Mouse (Mus musculus) MEL (cell line): ENCODE measurements at regions not wholly inside any gene's neighbourhood (a gene's known extent, or its start where the extent isn't known, plus 50 kb on each side); places are given as distances from the start of the nearest gene placed in this dataset.

ENCODE experiments used
- DNase-seq: peaks from one replicate; pipeline ENCODE4 v3.0.0; 2011; ENCODE audit warnings: low read depth, low spot score
- H3K27ac ChIP-seq: 2 replicates; pipeline ENCODE4 v1.5.1; 2012; ENCODE audit warnings: low read depth, mild to moderate bottlenecking, control low read depth, low read length, moderate library complexity; ENCODE audit not compliant: control insufficient read depth
- H3K27me3 ChIP-seq, 2 experiments: fragments of 150-350 bp in 1 of 2; sonication (generic) in 1 of 2; 2 replicates each; pipeline ENCODE4 v1.6.1; 2012; ENCODE audit warnings: low read length in 2 of 2, mild to moderate bottlenecking in 2 of 2, improper control_type of control experiment in 1 of 2, moderate library complexity in 1 of 2; ENCODE audit not compliant: insufficient read depth in 2 of 2, control insufficient read depth in 1 of 2
- H3K36me3 ChIP-seq, 2 experiments: 2 replicates each; pipeline ENCODE4 v1.6.1; 2012 to 2014; ENCODE audit warnings: low read length in 2 of 2, improper control_type of control experiment in 1 of 2, inconsistent platforms in 1 of 2, mild to moderate bottlenecking in 1 of 2; ENCODE audit not compliant: insufficient read depth in 2 of 2, control insufficient read depth in 1 of 2
- H3K4me1 ChIP-seq, 2 experiments: fragments of 150-350 bp in 1 of 2; sonication (generic) in 1 of 2; 2 replicates each; pipeline ENCODE4 v1.6.1; 2012; ENCODE audit warnings: low read length in 2 of 2, improper control_type of control experiment in 1 of 2, mild to moderate bottlenecking in 1 of 2; ENCODE audit not compliant: insufficient read depth in 2 of 2, control insufficient read depth in 1 of 2
- H3K4me3 ChIP-seq, 2 experiments: fragments of 150-350 bp in 1 of 2; sonication (generic) in 1 of 2; 2 replicates each; pipeline ENCODE4 v1.5.1; 2012; ENCODE audit warnings: low read depth in 2 of 2, low read length in 2 of 2, mild to moderate bottlenecking in 2 of 2, moderate library complexity in 2 of 2, control low read depth in 1 of 2, improper control_type of control experiment in 1 of 2; ENCODE audit not compliant: control insufficient read depth in 1 of 2, insufficient read depth in 1 of 2
- H3K79me2 ChIP-seq: 2 replicates; pipeline ENCODE4 v1.6.1; 2012; ENCODE audit warnings: mild to moderate bottlenecking, low read length, moderate library complexity; ENCODE audit not compliant: control insufficient read depth, poor library complexity, insufficient read depth
- H3K9ac ChIP-seq: 2 replicates; pipeline ENCODE4 v1.6.1; 2012; ENCODE audit warnings: low read depth, mild to moderate bottlenecking, control low read depth, low read length, moderate library complexity; ENCODE audit not compliant: control insufficient read depth, poor library complexity, severe bottlenecking
- H3K9me3 ChIP-seq: fragments of 150-350 bp; sonication (generic); replicated peaks from 2 replicates; pipeline ENCODE4 v1.6.1; 2012; ENCODE audit warnings: mild to moderate bottlenecking, low read length, improper control_type of control experiment, moderate library complexity; ENCODE audit not compliant: insufficient read depth
- CHD1 ChIP-seq: IDR thresholded peaks from 2 replicates; pipeline ENCODE4 v1.6.1; 2012; ENCODE audit warnings: low read depth, mild to moderate bottlenecking, inconsistent platforms, low read length, improper control_type of control experiment
- CHD2 ChIP-seq: IDR thresholded peaks from 2 replicates; pipeline ENCODE4 v1.6.1; 2011; ENCODE audit warnings: low read length, improper control_type of control experiment
- E2F4 ChIP-seq: IDR thresholded peaks from 2 replicates; pipeline ENCODE4 v1.6.1; 2011; ENCODE audit warnings: low read depth, low read length, improper control_type of control experiment, borderline replicate concordance
- ELF1 ChIP-seq: IDR thresholded peaks from 2 replicates; pipeline ENCODE4 v1.6.1; 2014; ENCODE audit warnings: low read depth, mild to moderate bottlenecking, inconsistent platforms, low read length, improper control_type of control experiment, moderate library complexity
- EP300 ChIP-seq, 2 experiments: IDR thresholded peaks; 2 replicates each; pipeline ENCODE4 v1.6.1; 2011; ENCODE audit warnings: improper control_type of control experiment in 2 of 2, low read length in 2 of 2, low read depth in 1 of 2, mild to moderate bottlenecking in 1 of 2
- ETS1 ChIP-seq: IDR thresholded peaks from 2 replicates; pipeline ENCODE4 v1.6.1; 2012; ENCODE audit warnings: low read depth, mild to moderate bottlenecking, inconsistent platforms, low read length, improper control_type of control experiment, moderate library complexity
- GABPA ChIP-seq: IDR thresholded peaks from 2 replicates; pipeline ENCODE4 v1.6.1; 2012; ENCODE audit warnings: low read depth, mild to moderate bottlenecking, inconsistent platforms, low read length, improper control_type of control experiment, moderate library complexity
- HCFC1 ChIP-seq: IDR thresholded peaks from 2 replicates; pipeline ENCODE4 v1.6.1; 2012; ENCODE audit warnings: low read depth, mild to moderate bottlenecking, inconsistent platforms, low read length, improper control_type of control experiment, moderate library complexity
- KAT2A ChIP-seq: conservative IDR thresholded peaks from 2 replicates; pipeline ENCODE4 v1.6.1; 2012; ENCODE audit warnings: low read depth, low read length, improper control_type of control experiment, inconsistent platforms
- MAX ChIP-seq: IDR thresholded peaks from 2 replicates; pipeline ENCODE4 v1.6.1; 2011; ENCODE audit warnings: low read length, improper control_type of control experiment
- MYB ChIP-seq: IDR thresholded peaks from 2 replicates; pipeline ENCODE4 v1.6.1; 2011; ENCODE audit warnings: mild to moderate bottlenecking, low read depth, low read length, improper control_type of control experiment
- MYC ChIP-seq: IDR thresholded peaks from 2 replicates; pipeline ENCODE4 v1.6.1; 2011; ENCODE audit warnings: low read depth, mild to moderate bottlenecking, low read length, improper control_type of control experiment, moderate library complexity
- NELFE ChIP-seq: IDR thresholded peaks from 2 replicates; pipeline ENCODE4 v1.6.1; 2011; ENCODE audit warnings: low read depth, low read length, improper control_type of control experiment
- NRF1 ChIP-seq: IDR thresholded peaks from 2 replicates; pipeline ENCODE4 v1.6.1; 2014; ENCODE audit warnings: low read depth, mild to moderate bottlenecking, inconsistent platforms, low read length, improper control_type of control experiment, moderate library complexity; ENCODE audit not compliant: poor library complexity, insufficient read depth, severe bottlenecking
- POLR2A ChIP-seq, 2 experiments: IDR thresholded peaks; 2 replicates each; pipeline ENCODE4 v1.6.1; 2011 to 2012; ENCODE audit warnings: low read length in 2 of 2, mild to moderate bottlenecking in 2 of 2, control low read depth in 1 of 2, improper control_type of control experiment in 1 of 2, low read depth in 1 of 2, moderate library complexity in 1 of 2; ENCODE audit not compliant: control insufficient read depth in 1 of 2, insufficient read depth in 1 of 2, poor library complexity in 1 of 2
- POLR2AphosphoS5 ChIP-seq: IDR thresholded peaks from 2 replicates; pipeline ENCODE4 v1.6.1; 2012; ENCODE audit warnings: low read depth, borderline replicate concordance, mild to moderate bottlenecking, inconsistent platforms, low read length, moderate library complexity, mixed read lengths
- SIN3A ChIP-seq: IDR thresholded peaks from 2 replicates; pipeline ENCODE4 v1.6.1; 2012; ENCODE audit warnings: low read length, improper control_type of control experiment, inconsistent platforms
- SMC3 ChIP-seq: IDR thresholded peaks from 2 replicates; pipeline ENCODE4 v1.6.1; 2011; ENCODE audit warnings: low read depth, low read length, improper control_type of control experiment
- TCF12 ChIP-seq: IDR thresholded peaks from 2 replicates; pipeline ENCODE4 v1.6.1; 2014; ENCODE audit warnings: low read depth, mild to moderate bottlenecking, inconsistent platforms, low read length, improper control_type of control experiment, moderate library complexity
- USF2 ChIP-seq, 2 experiments: IDR thresholded peaks; 2 replicates each; pipeline ENCODE4 v1.6.1; 2011 to 2012; ENCODE audit warnings: improper control_type of control experiment in 2 of 2, low read length in 2 of 2, borderline replicate concordance in 1 of 2, inconsistent platforms in 1 of 2, low read depth in 1 of 2, mild to moderate bottlenecking in 1 of 2; ENCODE audit not compliant: insufficient read depth in 1 of 2
- ZC3H11A ChIP-seq: IDR thresholded peaks from 2 replicates; pipeline ENCODE4 v1.6.1; 2012; ENCODE audit warnings: low read depth, mild to moderate bottlenecking, inconsistent platforms, low read length, improper control_type of control experiment
- ZKSCAN1 ChIP-seq: IDR thresholded peaks from 2 replicates; pipeline ENCODE4 v1.6.1; 2012; ENCODE audit warnings: low read depth, mild to moderate bottlenecking, inconsistent platforms, low read length, improper control_type of control experiment, moderate library complexity

- TF ChIP-seq TCF12 (no peak), GABPA (no peak), MAX (no peak), MYB (no peak), NRF1 (no peak), MYC (no peak), CHD2 (no peak), SMC3 (no peak), ZC3H11A (no peak), KAT2A (no peak), POLR2A (IDR thresholded peaks at IDR 0.05; ENCODE audit: control insufficient read depth in 1 of 2, insufficient read depth in 1 of 2, low read depth in 1 of 2, low read length in 2 of 2, poor library complexity in 1 of 2) (no peak), SIN3A (no peak), HCFC1 (no peak)
- Histone ChIP-seq H3K4me3 (no peak overlapping the region), H3K27me3 (no peaks in the 10 kb centered on the region; a peak in 1 of 4 replicates), H3K79me2 (no peaks in the 10 kb centered on the region), H3K36me3 (no peaks in the 10 kb centered on the region), H3K9ac (no peak overlapping the region), H3K4me1 (no peaks in the 10 kb centered on the region), H3K9me3 (no peaks in the 10 kb centered on the region), H3K27ac (no peak overlapping the region)
- DNase-seq: no peak
Measured at GRCm38 (mm10) chr13:59947461-59947860, 124.5 kb upstream of the Tut7 start.

DNA sequence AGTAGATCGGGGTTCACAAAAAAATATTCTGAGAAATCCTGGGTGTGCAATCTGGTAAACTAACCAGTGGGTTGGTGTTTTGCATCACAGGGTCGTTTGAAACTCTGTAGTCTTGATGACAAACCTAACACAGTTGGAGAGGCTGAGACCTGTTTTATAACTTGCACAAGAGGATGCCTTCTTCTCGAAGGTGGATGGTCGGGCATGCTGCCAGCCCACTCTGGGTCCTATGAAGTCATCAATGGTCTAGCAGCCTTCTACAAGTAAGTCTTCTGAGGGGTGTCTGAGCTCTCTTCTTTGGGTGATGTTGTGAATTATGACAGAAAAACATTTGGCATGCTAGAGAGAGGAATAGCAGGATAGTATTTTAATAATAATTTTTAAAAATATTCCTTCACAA lies 123.6 kb upstream of the Tut7 start:
- Histone ChIP-seq H3K36me3 (no peaks in the 10 kb centered on the region), H3K4me3 (no peak overlapping the region), H3K9ac (no peak overlapping the region), H3K9me3 (no peaks in the 10 kb centered on the region), H3K79me2 (no peaks in the 10 kb centered on the region), H3K27me3 (no peaks in the 10 kb centered on the region; a peak in 1 of 4 replicates), H3K27ac (no peak overlapping the region), H3K4me1 (no peaks in the 10 kb centered on the region)
- TF ChIP-seq EP300 (IDR thresholded peaks at IDR 0.05; ENCODE audit: low read depth in 1 of 2, low read length in 2 of 2) (no peak), NELFE (no peak), E2F4 (no peak), NRF1 (no peak), POLR2AphosphoS5 (no peak), ELF1 (no peak), ZKSCAN1 (no peak), CHD1 (no peak), ETS1 (no peak), USF2 (IDR thresholded peaks at IDR 0.05; ENCODE audit: borderline replicate concordance in 1 of 2, insufficient read depth in 1 of 2, low read depth in 1 of 2, low read length in 2 of 2) (no peak), KAT2A (no peak), SIN3A (no peak), ZC3H11A (no peak)
- no peak for DNase-seq
